Mouse (Mus musculus): ENCODE results near the gene Trf.

- TF ChIP-seq CTCF (IDR thresholded peaks at IDR 0.05; ENCODE audit: low read depth) (no peak), EP300 (IDR thresholded peaks at IDR 0.05; ENCODE audit: low read depth) (no peak)
These were observed 75.7 kb downstream of the Trf start for GRCm38 (mm10) chr9:103154568-103154967.
